Mouse (Mus musculus): ENCODE measurements around the gene Gvin1.
"Not testable (repeated sequence)": the region's sequence is repeated elsewhere in the genome, so short reads cannot be mapped to it uniquely, and the experiment has no call there.

The Gvin1 gene

GRCm38 (mm10) chr7:106215177-106215576, at the start of gene Gvin1:
Gene Gvin1, minus strand, starts transcription at chr7:106215326.
- not testable (repeated sequence) for DNase-seq (ENCODE audit: low read depth, low spot score)

- no peak for DNase-seq (ENCODE audit: low read depth, low spot score)
Observed at GRCm38 (mm10) chr7:106251844-106252517, 36.9 kb upstream of the Gvin1 start.

GRCm38 (mm10) chr7:106248922-106249321, 33.8 kb upstream of the Gvin1 start:
- DNase-seq (ENCODE audit: low read depth, low spot score) = no peak

GRCm38 (mm10) chr7:106248245-106248644, 33.1 kb upstream of the Gvin1 start:
- DNase-seq (ENCODE audit: low read depth, low spot score) = no peak

- DNase-seq (ENCODE audit: low read depth, low spot score) = no peak
Observed at GRCm38 (mm10) chr7:106245601-106246000, 30.5 kb upstream of the Gvin1 start.

GRCm38 (mm10) chr7:106240484-106241275, 25.6 kb upstream of the Gvin1 start:
- DNase-seq (ENCODE audit: low read depth, low spot score) = not testable (repeated sequence)

- no peak for DNase-seq (ENCODE audit: low read depth, low spot score)
Observed at GRCm38 (mm10) chr7:106237192-106237465, 22.0 kb upstream of the Gvin1 start.

GRCm38 (mm10) chr7:106236327-106237191, 21.4 kb upstream of the Gvin1 start:
- no peak for DNase-seq (ENCODE audit: low read depth, low spot score)

- DNase-seq (ENCODE audit: low read depth, low spot score) = no peak
Observed at GRCm38 (mm10) chr7:106235596-106235995, 20.5 kb upstream of the Gvin1 start.

GRCm38 (mm10) chr7:106215910-106216309, 784 bp upstream of the Gvin1 start:
- DNase-seq (ENCODE audit: low read depth, low spot score) = not testable (repeated sequence)

GRCm38 (mm10) chr7:106213770-106214169, 1.4 kb downstream of the Gvin1 start:
- not testable (repeated sequence) for DNase-seq (ENCODE audit: low read depth, low spot score)

- DNase-seq (ENCODE audit: low read depth, low spot score) = not testable (repeated sequence)
Observed at GRCm38 (mm10) chr7:106206630-106207029, 8.5 kb downstream of the Gvin1 start.

- DNase-seq (ENCODE audit: low read depth, low spot score) = not testable (repeated sequence)
Observed at GRCm38 (mm10) chr7:106177065-106177464, 38.1 kb downstream of the Gvin1 start.

- not testable (repeated sequence) for DNase-seq (ENCODE audit: low read depth, low spot score)
Observed at GRCm38 (mm10) chr7:106145013-106145754, 69.9 kb downstream of the Gvin1 start.

GRCm38 (mm10) chr7:106141128-106141895, 73.8 kb downstream of the Gvin1 start:
- not testable (repeated sequence) for DNase-seq (ENCODE audit: low read depth, low spot score)

- DNase-seq (ENCODE audit: low read depth, low spot score) = not testable (repeated sequence)
Observed at GRCm38 (mm10) chr7:106117090-106117948, 97.8 kb downstream of the Gvin1 start.
